Mouse (Mus musculus): Measurements from ENCODE around the gene Nfkb1.

Gene Nfkb1

DNA sequence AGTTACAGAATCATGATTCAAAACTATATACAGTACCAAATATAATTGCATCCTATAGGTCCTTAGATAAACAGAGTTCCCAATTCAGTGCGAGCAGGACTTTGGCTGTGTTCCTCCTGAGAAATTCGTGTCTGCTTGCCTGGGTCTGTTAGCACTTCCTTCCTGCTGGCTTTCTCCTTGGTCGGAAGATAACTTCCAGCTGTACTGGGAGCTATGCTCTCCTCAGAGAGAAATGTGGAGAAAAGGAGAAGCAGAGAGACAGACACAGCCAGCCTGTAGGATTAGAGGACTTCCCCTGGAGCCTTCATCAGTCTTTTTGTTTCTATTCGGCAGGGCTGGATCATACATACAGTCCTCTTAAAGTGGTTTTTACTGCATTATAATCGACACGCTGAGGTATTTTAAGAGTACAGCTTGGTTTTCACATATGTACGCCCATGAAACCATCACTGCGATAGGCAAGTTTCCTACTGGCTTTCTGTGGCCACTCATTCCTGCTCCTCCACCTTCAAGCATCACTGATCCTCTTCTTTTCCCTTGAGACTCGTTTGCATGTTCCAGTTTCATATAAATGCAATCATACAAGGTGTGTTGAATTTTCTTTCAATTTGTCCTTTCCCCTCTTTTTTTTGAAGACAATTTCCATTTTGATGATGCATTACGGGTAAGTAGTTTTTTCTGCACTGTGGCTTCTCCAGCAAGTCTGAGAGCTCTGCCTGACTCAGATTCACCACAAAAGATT lies 8.3 kb upstream of the Nfkb1 start:
- no peak for DNase-seq

DNA sequence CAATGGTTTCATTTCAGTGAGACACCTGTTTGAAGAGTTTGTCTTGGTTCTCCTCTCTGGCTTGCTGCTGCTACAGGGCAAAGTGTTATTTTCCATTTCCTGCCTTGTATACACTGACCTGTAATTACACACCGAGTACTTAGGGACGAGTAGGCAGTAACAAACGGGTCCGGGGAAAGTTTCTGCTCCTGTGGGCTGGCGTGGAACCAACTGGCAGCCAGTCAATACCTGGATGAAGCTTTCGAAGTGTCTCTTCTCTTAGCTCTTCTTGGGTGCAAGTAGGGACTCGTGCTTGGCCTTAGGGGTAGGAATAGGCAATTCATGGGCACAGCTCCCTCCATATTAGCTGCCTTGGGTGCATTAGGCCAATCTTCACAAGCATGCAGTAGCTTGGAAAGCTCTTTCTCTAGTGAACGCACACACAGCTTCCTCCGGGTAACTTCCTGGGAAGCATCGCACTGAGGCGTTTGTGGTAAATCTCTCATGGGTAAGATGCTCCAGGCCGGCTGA lies 7.2 kb upstream of the Nfkb1 start:
- no peak for DNase-seq

DNA sequence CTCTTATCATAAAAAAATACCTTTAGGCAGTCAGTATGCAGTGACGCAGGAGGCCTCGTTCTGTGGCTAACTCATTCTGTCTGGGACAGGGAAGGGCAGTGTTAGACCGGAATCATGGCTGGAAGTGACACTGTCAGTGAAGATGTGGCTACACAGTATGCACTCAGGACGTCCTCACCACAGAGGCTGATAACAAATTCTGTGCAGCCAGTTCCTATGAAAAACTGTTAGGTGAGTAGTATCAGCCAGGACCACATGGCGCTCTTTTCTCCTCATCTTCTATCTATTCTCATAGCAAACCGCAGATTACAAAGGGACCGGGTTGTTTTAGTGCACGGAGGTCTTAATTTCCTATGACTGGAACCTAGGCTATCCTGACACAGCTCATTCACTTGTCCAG lies 4.9 kb upstream of the Nfkb1 start:
- no peak for DNase-seq

DNA sequence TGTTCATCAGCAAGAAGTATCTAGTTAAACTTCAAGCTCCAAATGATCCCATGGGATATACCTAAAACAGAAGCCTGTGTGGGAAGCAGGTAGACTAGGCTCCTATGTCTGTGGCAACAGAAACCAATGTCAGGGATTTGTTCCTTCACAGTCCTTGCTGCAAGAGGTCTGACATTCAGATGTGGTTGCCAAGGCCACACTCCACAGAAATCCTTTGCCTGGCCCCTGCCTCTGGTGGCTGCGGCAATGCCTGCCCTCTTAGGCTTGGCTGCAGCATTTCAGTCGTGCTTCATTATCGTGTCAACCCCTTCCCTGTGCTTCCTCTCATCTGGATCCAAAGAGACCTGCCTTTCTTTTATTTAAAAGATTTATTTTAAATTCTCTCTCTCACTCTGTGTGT lies 1.7 kb upstream of the Nfkb1 start:
- no peak for DNase-seq

DNA sequence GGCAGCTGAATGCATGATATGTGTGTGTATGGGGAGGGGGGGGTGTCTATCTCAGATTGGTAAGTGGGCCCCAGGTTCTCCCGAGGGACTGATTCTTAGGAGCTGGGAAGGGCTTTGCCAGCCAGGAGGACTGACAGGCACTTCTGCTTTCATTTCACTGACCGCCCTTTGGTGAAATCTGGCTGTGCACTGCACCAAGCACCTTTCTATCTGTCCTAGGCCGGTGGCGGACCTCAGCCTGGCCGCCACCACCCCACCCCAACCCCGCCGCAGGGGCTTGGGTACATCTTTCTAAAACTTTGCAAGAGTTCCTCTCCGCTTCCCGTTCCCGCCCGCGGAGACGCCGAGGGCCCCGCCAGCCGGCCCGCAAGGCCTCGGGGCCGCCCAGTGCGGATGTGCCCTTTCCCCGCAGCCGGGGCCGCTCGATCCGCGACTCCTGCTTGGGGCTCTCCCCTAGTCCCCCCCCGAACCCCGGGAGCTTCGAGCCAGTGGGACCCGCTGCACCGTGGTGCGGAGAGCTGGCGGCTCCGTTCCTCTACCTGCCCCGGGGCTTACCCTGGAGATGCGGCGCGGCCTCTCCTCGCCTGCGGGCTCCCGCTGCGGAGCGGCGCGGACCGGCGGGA lies 668 bp downstream of the Nfkb1 start:
- no peak for DNase-seq

DNA sequence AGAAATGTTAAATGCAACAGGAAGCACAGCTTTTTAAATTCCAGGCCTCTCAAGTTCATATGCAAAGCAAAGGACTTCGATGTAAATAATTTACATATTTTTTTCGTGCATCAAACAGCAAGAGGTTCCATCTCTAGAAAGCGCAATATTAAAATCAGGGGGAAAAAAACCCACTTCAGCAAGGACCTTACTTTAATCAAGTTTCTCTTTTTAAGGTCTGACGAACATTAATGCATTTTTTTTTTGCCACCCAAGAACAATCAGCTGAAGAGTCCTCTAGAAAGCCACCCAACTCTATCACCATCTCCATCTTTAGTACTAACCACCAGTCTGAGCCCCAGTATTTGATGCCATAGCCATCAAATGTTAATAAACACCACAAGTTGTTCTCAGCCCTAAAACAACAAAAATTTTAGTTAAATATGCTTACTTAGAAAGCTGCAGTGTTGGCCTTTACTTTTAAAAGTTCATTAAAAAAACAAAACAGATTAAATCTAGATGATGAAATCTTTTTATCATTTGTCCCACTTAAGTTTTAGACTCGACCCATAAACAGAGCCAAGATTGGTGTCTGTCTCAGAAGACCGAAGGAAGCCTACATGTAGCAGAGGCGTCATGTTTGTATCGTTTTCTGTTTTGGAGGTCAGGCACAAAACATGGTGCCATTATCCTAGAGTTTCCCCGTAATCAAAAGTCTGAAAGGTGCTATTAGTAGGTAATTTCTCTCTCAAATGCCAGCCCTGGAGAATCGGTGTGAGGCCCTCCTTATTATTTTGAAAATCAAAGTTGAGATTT lies 1.4 kb downstream of the Nfkb1 start:
- DNase-seq, result no peak

DNA sequence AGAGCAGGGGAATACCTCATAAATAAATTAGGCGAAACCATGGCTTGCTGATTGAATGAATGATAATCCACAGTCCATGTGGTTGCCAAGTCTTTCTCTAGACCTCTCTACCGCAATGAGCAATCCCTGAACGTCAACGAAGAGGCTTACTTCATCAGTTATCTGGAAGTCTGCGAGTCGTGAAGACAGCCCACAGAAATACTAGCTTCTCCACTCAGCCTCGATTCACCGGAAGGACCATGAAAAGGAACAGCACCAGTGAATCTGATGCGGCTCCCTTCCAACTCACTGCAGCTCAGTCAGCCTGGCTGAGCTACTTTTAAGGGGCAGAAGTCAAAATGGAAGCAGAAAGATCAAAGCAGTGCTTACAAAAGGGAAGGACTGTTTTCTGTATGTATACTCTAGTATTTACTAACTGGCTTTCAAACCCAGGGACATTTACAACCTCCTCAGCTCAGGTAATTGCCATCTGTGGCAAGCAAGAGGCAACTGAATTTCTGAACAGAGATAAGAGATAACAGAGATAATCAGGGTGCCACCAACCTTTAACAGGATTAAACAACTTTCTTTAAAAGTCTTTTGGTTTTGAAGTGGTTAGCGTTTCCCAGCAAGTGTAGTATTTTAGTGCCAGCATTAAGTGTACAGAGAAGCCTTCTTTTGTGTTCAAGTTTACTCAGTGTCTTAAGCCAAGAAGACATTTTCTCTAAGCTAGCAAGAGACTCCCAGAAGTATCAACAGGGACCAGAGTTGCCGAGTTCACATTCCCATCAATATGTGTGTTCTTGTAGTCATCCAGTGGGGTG lies 2.2 kb downstream of the Nfkb1 start:
- no peak for DNase-seq

DNA sequence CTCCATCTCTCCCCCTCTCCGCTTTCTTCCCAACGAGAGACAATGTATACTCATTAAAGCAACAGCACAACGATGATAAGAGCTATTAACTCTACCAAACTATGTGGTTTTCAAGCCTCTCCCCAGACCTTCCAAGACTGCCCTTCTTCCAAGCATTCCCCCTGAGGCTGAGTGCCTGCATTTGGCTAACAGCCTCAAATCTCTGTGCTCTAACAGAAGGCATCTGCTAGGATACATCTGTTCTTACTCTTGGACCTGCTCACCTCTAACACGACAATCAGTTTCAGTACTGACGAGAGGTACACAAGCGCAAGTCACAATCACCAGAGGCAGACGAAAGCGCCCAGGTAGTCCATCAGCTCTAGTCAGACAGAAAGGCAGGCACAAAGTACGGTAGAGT lies 3.4 kb downstream of the Nfkb1 start:
- DNase-seq, result no peak

DNA sequence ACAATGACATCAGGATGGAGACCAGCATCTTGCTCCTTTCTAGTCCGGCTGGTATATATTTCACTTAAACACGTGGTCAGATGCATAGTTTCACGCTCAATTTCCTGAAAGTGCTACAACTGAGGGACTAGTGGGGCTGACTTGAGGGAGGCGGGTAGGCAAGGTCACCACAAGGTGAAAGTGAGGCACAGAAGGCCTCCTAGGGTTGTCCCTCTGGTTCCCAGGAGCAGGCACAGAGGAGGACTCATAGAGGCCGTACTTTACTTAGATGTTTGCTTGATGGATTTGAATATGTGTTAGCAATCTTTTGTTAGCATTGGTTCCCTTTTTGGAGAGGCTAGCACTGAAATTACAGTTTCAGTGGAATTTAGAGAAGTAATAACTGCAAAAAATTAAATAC lies 4.9 kb downstream of the Nfkb1 start:
- DNase-seq, result no peak

DNA sequence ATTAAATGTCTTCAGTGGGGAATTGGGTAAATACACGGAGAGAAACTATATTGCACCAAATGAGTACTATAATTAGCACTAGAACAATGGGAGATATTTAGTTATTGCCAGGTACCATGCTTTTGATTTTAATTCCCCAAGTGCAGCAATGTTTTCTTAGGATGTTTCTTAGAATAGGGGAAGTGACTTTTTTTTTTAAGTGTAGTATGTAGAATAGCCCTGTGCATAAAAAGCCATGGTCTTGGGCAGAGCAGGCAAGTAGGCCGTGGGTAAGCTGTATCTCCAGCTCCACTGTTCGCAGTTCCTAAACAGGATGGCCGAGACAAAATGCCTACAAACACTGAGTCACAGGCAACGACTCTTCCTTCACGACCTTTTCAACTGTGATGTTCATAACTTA lies 8.1 kb downstream of the Nfkb1 start:
- no peak for DNase-seq

DNA sequence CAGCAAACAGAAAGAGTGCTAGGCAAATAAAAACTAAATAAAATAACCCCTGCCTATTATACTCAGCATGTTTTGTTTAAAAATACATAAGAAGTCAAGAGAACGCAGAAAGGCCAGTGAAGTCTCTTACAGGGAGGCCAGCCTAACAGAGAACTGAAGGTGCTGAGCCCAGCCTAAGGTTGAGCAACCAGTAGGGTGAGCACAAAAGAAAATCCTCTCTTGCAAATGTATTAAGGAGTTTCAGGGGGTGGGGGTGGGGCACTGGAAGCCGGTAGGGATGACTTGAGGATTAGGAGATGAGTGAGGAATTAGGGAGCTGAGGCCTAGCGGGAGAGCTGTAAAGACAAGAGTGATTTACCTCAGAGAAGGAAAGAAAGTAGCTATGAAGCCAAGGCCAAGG lies 9.1 kb downstream of the Nfkb1 start:
- DNase-seq, result no peak

DNA sequence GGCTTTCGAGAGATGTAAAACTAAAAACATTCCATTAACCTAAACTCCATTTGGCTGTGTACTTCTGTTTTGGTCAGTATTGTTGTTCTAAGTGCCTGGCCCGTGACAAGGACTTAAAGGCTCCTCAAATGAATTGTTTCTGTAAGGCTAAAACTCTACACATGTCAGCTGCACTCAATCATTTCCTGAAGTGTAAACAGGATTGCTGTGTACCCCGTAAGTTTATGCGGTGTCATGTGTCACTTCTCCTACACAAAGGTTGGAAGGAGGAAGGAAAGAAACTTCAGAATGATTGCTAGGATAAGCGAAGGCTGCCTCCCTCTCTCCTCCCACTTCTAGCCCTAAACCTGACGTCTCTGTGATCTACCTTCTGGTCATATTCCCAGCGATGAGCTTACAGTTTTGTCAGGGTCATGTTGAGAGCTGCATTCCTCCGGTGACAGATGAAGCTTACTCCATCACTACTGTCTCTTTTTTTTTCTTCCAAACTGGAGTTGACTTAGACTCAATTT lies 10.0 kb downstream of the Nfkb1 start:
- DNase-seq, result no peak

DNA sequence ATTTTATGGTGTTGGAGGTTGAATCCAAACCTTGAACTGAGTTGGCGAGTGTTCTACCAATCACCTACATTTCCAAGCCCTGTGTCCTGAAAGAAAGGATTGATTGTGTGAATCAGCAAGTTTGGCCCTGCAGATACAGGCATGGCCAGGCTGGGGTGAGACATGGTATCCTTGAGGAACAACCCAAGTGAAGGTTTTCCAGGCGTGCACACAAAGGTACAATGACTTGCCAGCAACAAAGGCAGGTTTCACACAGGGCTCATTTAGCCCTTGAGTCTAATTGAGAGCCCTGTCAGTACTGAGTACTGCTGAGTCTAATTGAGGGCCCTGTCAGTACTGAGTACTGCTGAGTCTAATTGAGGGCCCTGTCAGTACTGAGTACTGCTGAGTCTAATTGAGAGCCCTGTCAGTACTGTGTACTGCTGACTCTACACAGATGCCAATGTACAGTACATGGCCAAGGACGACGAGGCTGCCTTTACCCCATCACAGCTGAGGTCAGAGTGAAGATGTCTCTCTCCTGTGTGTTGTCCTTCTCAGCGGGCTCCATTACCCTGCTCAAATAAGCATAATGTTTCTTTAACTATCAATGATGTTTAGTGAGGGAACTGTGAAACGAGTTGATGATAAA lies 11.0 kb downstream of the Nfkb1 start:
- DNase-seq, result no peak

DNA sequence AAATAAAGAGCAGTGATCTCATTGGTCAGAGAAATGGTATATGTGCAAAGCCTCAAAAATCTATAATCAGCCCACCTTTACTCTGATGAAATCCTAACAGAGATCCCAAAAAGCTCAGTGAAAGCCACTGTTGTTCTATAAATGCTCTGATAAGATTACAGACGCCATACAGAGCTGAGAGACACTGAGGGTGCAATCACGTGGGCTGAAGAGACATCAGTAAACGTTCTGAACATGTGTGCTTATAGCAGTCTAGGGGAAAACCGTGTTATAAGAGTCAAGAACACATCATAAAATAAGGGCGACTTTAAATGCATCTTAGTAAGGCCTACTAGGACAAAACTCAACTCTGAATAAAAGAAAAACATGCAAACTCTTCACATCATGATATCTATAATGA lies 14.3 kb downstream of the Nfkb1 start:
- no peak for DNase-seq

DNA sequence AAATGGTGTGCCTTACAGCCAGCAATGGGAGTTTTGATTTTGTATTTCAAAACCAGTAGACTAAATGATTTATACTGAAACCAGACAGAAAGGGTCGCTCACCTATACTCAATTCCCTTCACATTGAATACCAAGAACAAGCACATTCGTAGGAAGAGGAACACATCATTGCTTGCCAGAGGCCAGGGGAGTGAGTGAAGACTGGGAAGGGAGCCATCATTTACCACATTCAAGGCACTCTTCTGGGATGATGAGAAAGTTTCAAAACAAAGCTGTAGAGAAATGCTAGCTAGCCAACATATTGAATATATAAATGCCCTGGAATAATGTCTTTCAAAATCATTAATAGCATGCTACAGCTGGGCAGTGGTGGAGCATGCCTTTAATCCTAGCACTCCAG lies 15.0 kb downstream of the Nfkb1 start:
- no peak for DNase-seq

DNA sequence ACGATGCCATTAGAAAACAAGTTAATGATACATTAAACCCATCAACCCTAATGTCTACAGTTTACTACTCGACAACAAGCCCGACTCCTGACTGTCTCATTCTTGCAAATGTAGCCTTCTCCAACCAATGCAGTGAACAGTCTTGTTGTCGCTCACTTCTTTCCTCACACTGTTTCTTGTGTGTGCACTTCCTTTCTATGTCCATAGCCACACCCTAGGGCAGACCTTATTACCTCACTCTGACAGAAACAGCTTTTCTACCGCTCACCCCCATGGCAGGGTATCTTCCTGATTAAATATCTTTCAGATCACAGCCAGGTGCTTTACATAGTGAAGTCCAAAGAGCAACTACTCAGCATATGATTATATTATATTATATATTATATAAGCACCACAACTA lies 15.9 kb downstream of the Nfkb1 start:
- no peak for DNase-seq

DNA sequence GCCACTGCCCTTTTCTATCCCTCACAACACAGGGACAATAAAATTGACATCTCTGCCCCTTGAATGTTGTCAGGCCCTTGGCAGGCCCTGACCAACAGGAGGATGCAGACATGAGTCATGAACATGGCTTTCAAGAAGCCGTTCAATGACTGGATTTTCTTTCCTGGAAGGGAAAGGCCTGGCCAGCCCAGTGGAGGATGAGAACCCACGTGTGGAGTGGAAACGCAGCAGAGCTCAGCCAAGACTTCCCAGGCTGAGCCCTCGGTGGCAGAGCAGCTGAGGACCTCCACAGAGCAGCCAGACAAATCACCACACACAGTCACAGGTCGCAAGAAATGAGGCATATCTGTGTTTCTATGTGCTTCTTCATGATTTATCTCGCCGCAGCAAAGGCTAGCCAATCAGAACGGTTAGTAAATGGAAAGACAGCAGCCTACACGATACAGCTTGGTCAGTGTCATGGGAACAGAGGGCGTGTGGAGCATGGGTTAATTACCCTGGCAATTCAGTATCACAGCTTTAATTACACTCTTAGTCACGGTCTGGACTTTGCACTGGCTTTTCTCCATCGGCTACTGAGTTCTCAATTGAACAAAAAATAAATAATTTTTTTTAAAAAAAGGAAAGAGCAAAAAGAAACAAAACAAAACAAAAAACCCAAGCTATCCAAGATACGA lies 16.5 kb downstream of the Nfkb1 start:
- DNase-seq, result no peak

DNA sequence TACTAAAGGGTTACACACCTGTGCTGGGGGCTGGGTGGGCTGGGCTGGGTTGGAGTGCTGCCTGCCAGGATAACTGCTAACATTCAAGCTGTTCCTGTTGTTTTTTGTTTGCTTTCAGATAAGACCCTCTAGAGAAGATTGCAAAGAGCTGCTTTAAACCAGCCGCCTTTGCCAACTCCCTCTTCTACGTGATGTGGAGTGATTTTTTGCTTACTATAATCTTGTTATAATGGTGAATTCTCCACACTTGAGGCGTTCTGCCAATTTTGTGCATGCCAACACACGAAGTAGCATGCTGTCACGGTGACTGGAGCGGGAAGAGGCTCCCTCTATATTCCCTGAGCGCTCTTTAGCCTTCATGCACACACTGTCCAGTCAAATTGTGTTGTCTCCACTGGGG lies 17.7 kb downstream of the Nfkb1 start:
- no peak for DNase-seq

DNA sequence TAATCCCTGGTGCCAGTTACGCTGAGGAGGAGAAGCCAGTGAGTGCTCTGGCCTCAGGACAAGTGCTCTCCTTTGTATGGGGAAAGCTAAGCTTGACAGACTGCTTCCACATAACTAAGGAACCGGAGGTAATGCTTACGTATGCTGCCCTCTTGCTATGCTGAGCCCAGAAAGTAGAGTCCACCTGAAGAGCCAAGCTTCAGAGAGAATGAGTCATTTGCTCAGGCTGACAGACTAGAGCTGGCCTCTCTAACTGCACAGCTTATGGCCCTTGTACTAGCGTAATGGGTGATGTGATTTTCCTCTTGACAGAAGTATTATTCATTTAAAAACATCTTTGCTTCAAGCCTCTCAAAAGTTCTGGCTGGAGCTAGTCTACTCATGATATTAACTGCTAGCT lies 18.3 kb downstream of the Nfkb1 start:
- no peak for DNase-seq

DNA sequence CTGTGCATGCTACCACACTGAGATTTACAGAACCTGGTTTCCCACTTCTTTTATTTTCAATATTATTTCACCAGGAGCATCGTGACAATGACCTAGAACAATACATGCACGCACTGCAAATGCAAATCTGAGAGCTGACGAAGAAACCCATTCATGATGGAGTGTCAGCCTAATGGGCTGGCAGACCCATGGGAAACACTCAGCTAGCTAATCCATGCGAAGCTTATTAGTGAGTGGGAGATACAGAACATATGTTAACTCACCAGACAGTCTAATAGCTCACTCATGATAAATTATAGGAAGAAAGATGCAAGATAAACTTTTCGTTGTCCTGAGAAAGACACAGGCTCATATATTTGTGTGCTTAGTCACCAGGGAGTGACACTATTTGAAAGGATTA lies 19.2 kb downstream of the Nfkb1 start:
- no peak for DNase-seq

DNA sequence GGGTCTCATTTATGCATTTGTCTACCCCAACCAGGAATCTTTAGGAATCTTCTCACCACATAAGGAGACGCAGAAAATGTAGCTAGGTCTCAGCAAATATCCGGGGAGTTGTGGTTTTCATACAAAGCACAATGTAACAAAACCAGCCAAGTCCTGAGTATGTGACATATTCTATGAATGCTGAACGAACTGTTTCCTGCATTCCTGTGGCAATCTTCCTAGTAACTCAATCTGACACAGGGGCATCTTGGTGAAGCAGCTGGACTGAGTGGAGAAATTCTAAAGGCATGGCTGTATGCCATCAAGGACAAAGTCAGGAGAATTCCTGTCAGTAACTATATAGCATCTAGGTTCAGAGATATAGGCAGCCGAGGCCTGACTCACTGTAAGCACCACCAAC lies 20.5 kb downstream of the Nfkb1 start:
- DNase-seq, result no peak

DNA sequence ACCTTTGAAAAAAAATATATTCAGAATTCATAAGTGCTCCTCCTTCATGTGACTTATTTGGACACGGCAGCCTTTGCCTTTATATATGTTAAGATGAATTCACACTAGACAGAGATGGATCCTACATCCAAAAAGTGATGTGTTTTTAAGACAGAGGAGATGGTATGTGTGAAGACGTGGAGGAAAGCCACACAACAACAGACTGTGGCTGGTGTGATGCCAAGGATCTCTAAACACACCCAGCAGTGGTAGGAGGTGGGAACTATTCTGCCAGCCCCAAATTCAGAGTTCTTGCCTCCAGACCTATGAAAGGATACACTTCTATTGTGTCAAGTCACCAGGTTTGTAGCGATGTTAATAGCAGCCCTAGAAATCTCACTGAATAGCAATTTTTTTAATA lies 24.3 kb downstream of the Nfkb1 start:
- DNase-seq, result no peak

Measured in layer of hippocampus, adult 9-11 months (tissue).